Mouse (Mus musculus): ENCODE data around the gene Vps52.
"Not testable (repeated sequence)": the region's sequence is repeated elsewhere in the genome, so short reads cannot be mapped to it uniquely, and the experiment has no call there.

Vps52 gene

GRCm38 (mm10) chr17:34000796-34001195 is 45.2 kb downstream of the Vps52 start:
- DNase-seq (ENCODE audit: low read depth, low spot score), result not testable (repeated sequence)

- DNase-seq (ENCODE audit: low read depth, low spot score), result peak; percentile 67
Observed at GRCm38 (mm10) chr17:34003426-34003825, 47.8 kb downstream of the Vps52 start.

GRCm38 (mm10) chr17:34006570-34006969 is 51.0 kb downstream of the Vps52 start:
- no peak for DNase-seq (ENCODE audit: low read depth, low spot score)

- no peak for DNase-seq (ENCODE audit: low read depth, low spot score)
Observed at GRCm38 (mm10) chr17:34010156-34010555, 54.5 kb downstream of the Vps52 start.

- DNase-seq (ENCODE audit: low read depth, low spot score), result no peak
Observed at GRCm38 (mm10) chr17:34013436-34013835, 57.8 kb downstream of the Vps52 start.
